Mouse (Mus musculus): ENCODE data around the gene Gpr171. TPM values are rescaled to one million over a fixed set of nuclear protein-coding genes. Genes with fewer than 3 reads are reported as not detected.

The Gpr171 gene
- polyA plus RNA-seq (2017; shearing (Covaris generic)): 10 to 100 TPM; 49.1 to 52.8 TPM

GRCm38 (mm10) chr3:59101218-59101986 lies at the start of gene Gpr171:
Gene Gpr171 (minus strand): TSS chr3:59101821.

Other genes starting within 250 kb of the Gpr171 start
- gene Clrn1, start 216.5 kb downstream of the Gpr171 start, polyA plus RNA-seq (2017; shearing (Covaris generic)): not detected
- gene Med12l, start 96.0 kb downstream of the Gpr171 start, polyA plus RNA-seq (2017; shearing (Covaris generic)): under 1 TPM; 0.45 to 0.54 TPM
- gene P2ry14, start 51.8 kb upstream of the Gpr171 start, polyA plus RNA-seq (2017; shearing (Covaris generic)): 1 to 10 TPM; 5.0 to 5.3 TPM
- gene Gpr87, start 93.3 kb upstream of the Gpr171 start, polyA plus RNA-seq (2017; shearing (Covaris generic)): not detected
- 1 to 10 TPM in 1 of 2 experiments, under 1 TPM in 1; 0.64 to 1.9 TPM for gene P2ry13, start 109.1 kb upstream of the Gpr171 start, polyA plus RNA-seq (2017; shearing (Covaris generic))
- gene P2ry12, start 161.1 kb upstream of the Gpr171 start, polyA plus RNA-seq (2017; shearing (Covaris generic)): under 1 TPM in 1 of 2 experiments, not detected in 1; 0.18 TPM
- gene Igsf10, start 242.6 kb upstream of the Gpr171 start, polyA plus RNA-seq (2017; shearing (Covaris generic)): under 1 TPM in 1 of 2 experiments, not detected in 1; 0.04 TPM

Data from activated CD4-positive, CD25-positive, alpha-beta regulatory T cell (primary cell).